Mouse (Mus musculus) neutrophil, adult 5-6 weeks (primary cell): ENCODE data around the gene Gm7849. TPM values are rescaled to one million over a fixed set of nuclear protein-coding genes. Genes with fewer than 3 reads are reported as not detected.
"Not testable (repeated sequence)": the region's sequence is repeated elsewhere in the genome, so short reads cannot be mapped to it uniquely, and the experiment has no call there.

Experiments used
- ATAC-seq: fragments of 151-379, 151-347 bp; 2 replicates; pipeline ENCODE4 v1.8.0; 2017; ENCODE audit warnings: mild to moderate bottlenecking, moderate TSS enrichment; ENCODE audit not compliant: insufficient number of reproducible peaks, poor library complexity, low FRiP score, severe bottlenecking; ENCODE audit errors: extremely low read depth
- total RNA-seq: library from RNA; stranded (forward); fragments of 200-1000 nt; gene quantifications from 2 replicates; pipeline ENCODE4 v1.2.3, GENCODE M21; 2017

Gene Gm7849
- not detected in 2 replicates for total RNA-seq

- not testable (repeated sequence) for ATAC-seq
Measured at GRCm38 (mm10) chr8:21456460-21456859, at the start of gene Gm7849. TSS of gene Gm7849 (minus strand) at chr8:21456560.

- not testable (repeated sequence) for ATAC-seq
Measured at GRCm38 (mm10) chr8:21427111-21427510, 29.2 kb downstream of the Gm7849 start, which contains the start of gene Defa36. TSS of gene Defa36 (plus strand) at chr8:21427411.

Other genes with a start within 250 kb of the Gm7849 start
- not detected in 2 replicates for gene Gm15292, start 206.8 kb downstream of the Gm7849 start, total RNA-seq
- gene Defa27, start 141.0 kb downstream of the Gm7849 start, total RNA-seq: not detected in 2 replicates
- gene Defa29, start 129.5 kb downstream of the Gm7849 start, total RNA-seq: not detected in 2 replicates
- not detected in 2 replicates for gene Defa2, start 78.0 kb downstream of the Gm7849 start, total RNA-seq
- gene Defa33, start 64.7 kb downstream of the Gm7849 start, total RNA-seq: not detected in 2 replicates
- not detected in 2 replicates for gene Defa36, start 29.1 kb downstream of the Gm7849 start, total RNA-seq
- gene Defa20, start 52.7 kb upstream of the Gm7849 start, total RNA-seq: not detected in 2 replicates
- not detected in 2 replicates for gene Defa32, start 72.5 kb upstream of the Gm7849 start, total RNA-seq
- gene Defa37, start 108.8 kb upstream of the Gm7849 start, total RNA-seq: not detected in 2 replicates
- not detected in 2 replicates for gene Defa28, start 126.4 kb upstream of the Gm7849 start, total RNA-seq
- not detected in 2 replicates for gene Gm7861, start 137.9 kb upstream of the Gm7849 start, total RNA-seq
- gene Defa26, start 161.6 kb upstream of the Gm7849 start, total RNA-seq: not detected in 2 replicates
- not detected in 2 replicates for gene Defa17, start 199.2 kb upstream of the Gm7849 start, total RNA-seq
- gene Defa34, start 209.2 kb upstream of the Gm7849 start, total RNA-seq: not detected in 2 replicates
- gene AY761184, start 247.1 kb upstream of the Gm7849 start, total RNA-seq: not detected in 2 replicates